Mouse (Mus musculus) CH12.LX (cell line): Measurements from ENCODE around the gene Hpcal4. TPM values are rescaled to one million over a fixed set of nuclear protein-coding genes. Genes with fewer than 3 reads are reported as not detected.

Experiments
- DNase-seq: peaks from one replicate; pipeline ENCODE4 v3.0.0-alpha.2; 2013; ENCODE audit errors: extremely low read depth
- H3K27ac ChIP-seq: 2 replicates; pipeline ENCODE4 v1.5.1; 2012; ENCODE audit warnings: low read depth, mild to moderate bottlenecking, control low read depth, moderate library complexity; ENCODE audit not compliant: insufficient read depth
- H3K27me3 ChIP-seq: replicated peaks from 2 replicates; pipeline ENCODE3; 2012; ENCODE audit warnings: inconsistent platforms
- H3K36me3 ChIP-seq, 2 experiments: replicated peaks in 1 of 2; 2 replicates each; pipeline versions ENCODE3 to v1.6.1; 2012; ENCODE audit warnings: inconsistent platforms in 1 of 2, low read length in 1 of 2, mild to moderate bottlenecking in 1 of 2, mixed read lengths in 1 of 2, moderate library complexity in 1 of 2; ENCODE audit not compliant: control insufficient read depth in 1 of 2, insufficient read depth in 1 of 2
- H3K4me1 ChIP-seq, 2 experiments: 2 replicates each; pipeline ENCODE4 v1.6.1; 2012; ENCODE audit warnings: inconsistent platforms in 1 of 2, moderate library complexity in 1 of 2; ENCODE audit not compliant: insufficient read depth in 2 of 2, control insufficient read depth in 1 of 2
- H3K4me2 ChIP-seq: 2 replicates; pipeline ENCODE4 v1.6.1; 2012; ENCODE audit warnings: low read depth, mild to moderate bottlenecking, control low read depth; ENCODE audit not compliant: poor library complexity, insufficient read depth, severe bottlenecking
- H3K4me3 ChIP-seq, 3 experiments: fragments of 150-350 bp in 1 of 3; sonication (generic) in 1 of 3; replicated peaks in 1 of 3; 2 replicates each; pipeline versions ENCODE3 to v1.5.1; 2011 to 2012; ENCODE audit warnings: low read depth in 2 of 3, low read length in 2 of 3, mild to moderate bottlenecking in 2 of 3, moderate library complexity in 2 of 3, control low read depth in 1 of 3, improper control_type of control experiment in 1 of 3, inconsistent platforms in 1 of 3, mixed read lengths in 1 of 3; ENCODE audit not compliant: poor library complexity in 1 of 3
- H3K79me2 ChIP-seq: replicated peaks from 2 replicates; pipeline ENCODE4 v1.6.1; 2012; ENCODE audit warnings: mild to moderate bottlenecking, moderate library complexity; ENCODE audit not compliant: control insufficient read depth, poor library complexity, insufficient read depth, severe bottlenecking; ENCODE audit errors: extremely low read depth
- H3K9ac ChIP-seq: 2 replicates; pipeline ENCODE4 v1.6.1; 2012; ENCODE audit warnings: low read depth, mild to moderate bottlenecking, control low read depth, moderate library complexity; ENCODE audit not compliant: insufficient read depth
- H3K9me3 ChIP-seq: replicated peaks from 2 replicates; pipeline ENCODE3; 2012; ENCODE audit warnings: low read length, inconsistent platforms, mixed read lengths
- CHD2 ChIP-seq: IDR thresholded peaks from 2 replicates; pipeline ENCODE4 v1.6.1; 2011; ENCODE audit warnings: low read length, improper control_type of control experiment
- CTCF ChIP-seq, 2 experiments: IDR thresholded peaks in 1 of 2; conservative IDR thresholded peaks in 1 of 2; 2 replicates each; pipeline ENCODE4 v1.5.1; 2011 to 2012; ENCODE audit warnings: low read depth in 2 of 2, low read length in 2 of 2, improper control_type of control experiment in 1 of 2, inconsistent platforms in 1 of 2, mild to moderate bottlenecking in 1 of 2, moderate library complexity in 1 of 2
- ELF1 ChIP-seq: IDR thresholded peaks from 2 replicates; pipeline ENCODE4 v1.6.1; 2014; ENCODE audit warnings: low read depth, mild to moderate bottlenecking, inconsistent platforms, low read length, improper control_type of control experiment
- EP300 ChIP-seq: IDR thresholded peaks from 2 replicates; pipeline ENCODE4 v1.6.1; 2011; ENCODE audit warnings: low read length, improper control_type of control experiment
- HCFC1 ChIP-seq: IDR thresholded peaks from 2 replicates; pipeline ENCODE4 v1.6.1; 2012; ENCODE audit warnings: low read depth, mild to moderate bottlenecking, inconsistent platforms, low read length, improper control_type of control experiment
- JUND ChIP-seq: conservative IDR thresholded peaks from 2 replicates; pipeline ENCODE4 v1.6.1; 2011; ENCODE audit warnings: low read depth, low read length, improper control_type of control experiment
- KAT2A ChIP-seq: IDR thresholded peaks from 2 replicates; pipeline ENCODE4 v1.6.1; 2012; ENCODE audit warnings: low read length, improper control_type of control experiment, inconsistent platforms; ENCODE audit not compliant: insufficient replicate concordance
- MAFK ChIP-seq: IDR thresholded peaks from 2 replicates; pipeline ENCODE4 v1.6.1; 2011; ENCODE audit warnings: low read length, improper control_type of control experiment; ENCODE audit not compliant: insufficient replicate concordance
- MYC ChIP-seq: IDR thresholded peaks from 2 replicates; pipeline ENCODE4 v1.6.1; 2011; ENCODE audit warnings: low read depth, mild to moderate bottlenecking, improper control_type of control experiment, low read length
- NELFE ChIP-seq: IDR thresholded peaks from 2 replicates; pipeline ENCODE4 v1.6.1; 2011; ENCODE audit warnings: low read depth, low read length, improper control_type of control experiment
- POLR2A ChIP-seq: IDR thresholded peaks from 2 replicates; pipeline ENCODE4 v1.6.1; 2011; ENCODE audit warnings: low read depth, mild to moderate bottlenecking, improper control_type of control experiment, low read length
- POLR2AphosphoS2 ChIP-seq: IDR thresholded peaks from 2 replicates; pipeline ENCODE4 v1.6.1; 2011; ENCODE audit warnings: low read depth, low read length, improper control_type of control experiment
- RAD21 ChIP-seq: IDR thresholded peaks from 2 replicates; pipeline ENCODE4 v1.6.1; 2011; ENCODE audit warnings: low read depth, mild to moderate bottlenecking, low read length, improper control_type of control experiment, moderate library complexity
- SIN3A ChIP-seq: IDR thresholded peaks from 2 replicates; pipeline ENCODE4 v1.6.1; 2012; ENCODE audit warnings: low read length, improper control_type of control experiment, inconsistent platforms
- SMC3 ChIP-seq: IDR thresholded peaks from 2 replicates; pipeline ENCODE4 v1.6.1; 2011; ENCODE audit warnings: low read depth, low read length, improper control_type of control experiment
- ZMIZ1 ChIP-seq: IDR thresholded peaks from 2 replicates; pipeline ENCODE4 v1.6.1; 2012; ENCODE audit warnings: low read depth, mild to moderate bottlenecking, inconsistent platforms, low read length, improper control_type of control experiment
- ZNF384 ChIP-seq: IDR thresholded peaks from 2 replicates; pipeline ENCODE4 v1.6.1; 2012; ENCODE audit warnings: low read depth, low read length, improper control_type of control experiment, inconsistent platforms
- dilution Hi-C: fragments of 300-500 bp; cut with MboI; formaldehyde crosslinking; loops from 2 replicates; pipeline ENCODE4 v1.14.3; 2020; ENCODE audit warnings: low sequenced_read_pairs; ENCODE audit not compliant: extremely low pct_unique_long_range_greater_than_20kb, extremely low pct_ligation_motif_present
- in situ Hi-C: fragments of 300-500 bp; cut with MboI; formaldehyde crosslinking; loops from 3 replicates; pipeline ENCODE4 v1.14.3; 2019; ENCODE audit warnings: low sequenced_read_pairs, low pct_ligation_motif_present, low pct_unique_long_range_greater_than_20kb, mixed read lengths
- polyA plus RNA-seq: library from polyadenylated mRNA; unstranded; fragments of >175 nt; gene quantifications from 2 replicates; pipeline ENCODE4 v1.2.1, GENCODE M21; 2012; ENCODE audit warnings: low read depth; ENCODE audit not compliant: insufficient read length
- total RNA-seq, 2 experiments: library from RNA; depleted of rRNA; stranded (reverse); fragments of 300-350 nt in 1 of 2; fragments of >200 nt in 1 of 2; gene quantifications; 2 replicates each; pipeline ENCODE4 v1.2.3; 2012 to 2014

The Hpcal4 gene
- total and polyA plus RNA-seq, 3 experiments = not detected

DNA sequence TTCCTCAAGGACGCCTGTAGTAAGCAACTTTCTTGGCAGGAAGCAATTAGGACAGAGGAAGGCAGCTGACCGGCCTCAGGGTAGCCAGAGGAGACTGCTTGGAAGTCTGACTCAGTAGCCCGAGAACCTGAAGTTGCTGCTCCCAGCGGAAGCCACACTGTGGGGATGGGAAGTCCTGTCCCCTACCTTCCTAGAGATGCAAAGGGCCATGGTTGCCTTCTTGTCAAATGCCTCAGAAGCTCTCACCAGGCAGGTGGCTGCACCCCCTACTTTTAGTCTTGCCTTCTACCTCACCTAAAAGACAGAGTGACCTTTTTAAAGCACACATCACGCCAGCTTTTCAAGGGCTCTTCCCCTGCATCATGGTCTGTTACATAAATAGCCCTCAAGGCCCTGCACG lies 13.7 kb downstream of the Hpcal4 start:
- H3K9me3 ChIP-seq = no peaks in the 10 kb centered on the region
- H3K79me2 ChIP-seq = no peaks in the 10 kb centered on the region
- no peak overlapping the region for H3K4me2 ChIP-seq
- no peak overlapping the region for H3K9ac ChIP-seq
- H3K4me1 ChIP-seq = no peaks in the 10 kb centered on the region
- no peak overlapping the region for H3K27ac ChIP-seq
- no peaks in the 10 kb centered on the region for H3K36me3 ChIP-seq
- no peak overlapping the region for H3K4me3 ChIP-seq
- no peak for DNase-seq
- dilution Hi-C loops (no loop called here), in situ Hi-C loops (no loop called here)
- H3K27me3 ChIP-seq = peaks cover 82% of the 10 kb centered on the region
- TF ChIP-seq MAFK (no peak), ZNF384 (no peak), ELF1 (no peak), KAT2A (no peak), CHD2 (no peak), HCFC1 (no peak), CTCF (conservative IDR thresholded peaks at IDR 0.05 in 1 of 2, IDR thresholded peaks at IDR 0.05 in 1 of 2; ENCODE audit: low read depth in 2 of 2, low read length in 2 of 2) (no peak), POLR2AphosphoS2 (no peak), POLR2A (no peak), ZMIZ1 (no peak), NELFE (no peak), EP300 (no peak), SIN3A (no peak), JUND (no peak), MYC (no peak)

DNA sequence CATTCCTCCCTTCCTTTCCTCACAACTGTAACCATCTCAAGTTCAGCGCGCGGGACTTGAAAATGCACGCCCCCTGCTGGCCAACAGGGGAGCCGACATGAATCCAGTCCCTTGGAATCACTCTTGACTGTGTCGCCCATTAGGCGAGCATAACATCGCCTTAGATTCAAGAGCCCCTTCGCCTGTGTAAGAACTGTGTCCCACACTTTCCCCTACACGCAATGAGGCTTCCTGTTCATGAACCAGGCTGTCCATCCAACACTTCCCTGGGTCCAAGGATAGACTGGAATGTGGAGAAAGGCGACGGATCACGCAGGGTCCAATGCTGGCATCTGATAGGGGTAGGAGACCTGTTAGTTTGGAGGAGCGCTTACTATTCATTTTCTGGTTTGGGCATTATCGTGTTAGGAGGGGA lies 17.8 kb downstream of the Hpcal4 start:
- H3K9ac ChIP-seq = no peak overlapping the region
- H3K79me2 ChIP-seq = no peaks in the 10 kb centered on the region
- DNase-seq = peak; percentile 42
- no peak overlapping the region for H3K4me2 ChIP-seq
- in situ Hi-C loops (loop anchor here (5.0 kb wide), 1 partner anchor 43 kb away; no protein-coding TSS in a partner anchor), dilution Hi-C loops (no loop called here)
- TF ChIP-seq CTCF (conservative IDR thresholded peaks at IDR 0.05 in 1 of 2, IDR thresholded peaks at IDR 0.05 in 1 of 2; ENCODE audit: low read depth in 2 of 2, low read length in 2 of 2) = peak; percentile 66 to 73
- peak; percentile 23 for TF ChIP-seq RAD21
- TF ChIP-seq SMC3 = peak; percentile 66
- no peak for TF ChIP-seq KAT2A
- TF ChIP-seq HCFC1 = no peak
- no peak overlapping the region for H3K27ac ChIP-seq
- H3K4me1 ChIP-seq = no peaks in the 10 kb centered on the region
- no peak overlapping the region for H3K4me3 ChIP-seq
- H3K27me3 ChIP-seq = peaks cover 72% of the 10 kb centered on the region
- H3K36me3 ChIP-seq = no peaks in the 10 kb centered on the region
- H3K9me3 ChIP-seq = no peaks in the 10 kb centered on the region
